Mouse (Mus musculus): ENCODE results near the gene Il22ra1. TPM values are rescaled to one million over a fixed set of nuclear protein-coding genes. Genes with fewer than 3 reads are reported as not detected.
"Not testable (repeated sequence)": the region's sequence is repeated elsewhere in the genome, so short reads cannot be mapped to it uniquely, and the experiment has no call there.

Il22ra1 gene
- polyA plus RNA-seq, 1 experiment from 2014 or later, result not detected

DNA sequence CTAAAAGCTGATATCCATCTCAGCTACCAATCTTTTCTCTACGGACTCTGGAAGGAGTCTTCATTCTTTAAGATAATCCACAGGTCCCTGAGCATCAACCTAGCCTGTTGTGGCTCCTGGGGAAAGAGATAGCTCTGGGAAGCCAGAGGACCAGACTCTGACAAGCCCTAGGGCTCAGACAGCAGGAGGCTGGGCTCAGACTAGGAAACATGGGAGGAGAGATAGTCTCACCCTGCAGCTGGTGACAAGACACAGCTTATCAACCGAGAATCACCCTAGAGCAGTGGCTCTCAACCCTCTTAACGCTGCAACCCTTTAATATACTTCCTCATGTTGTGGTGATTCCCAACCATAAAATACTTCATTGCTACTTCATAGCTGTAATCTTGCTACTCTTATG, 17.6 kb upstream of the Il22ra1 start:
- DNase-seq (ENCODE audit: low spot score) (no peak), ATAC-seq (replicated peaks; ENCODE audit: insufficient number of reproducible peaks, low FRiP score, low TSS enrichment, low read depth) (no peak)
- no peak overlapping the region for H3K4me2 ChIP-seq (ENCODE audit: low read depth, low read length)
- H3K27ac ChIP-seq (replicated peaks; ENCODE audit: low read depth, low read length), result no peak overlapping the region
- no peak overlapping the region for H3K9ac ChIP-seq (replicated peaks; ENCODE audit: low read length)
- WGBS, result 79% methylated on average over 3 of the region's 3 CpGs
- H3K4me3 ChIP-seq (ENCODE audit: low read depth, low read length), result no peak overlapping the region
- no peaks in the 10 kb centered on the region for H3K4me1 ChIP-seq (ENCODE audit: control insufficient read depth, insufficient read depth, low read length)
- H3K9me3 ChIP-seq (replicated peaks; ENCODE audit: control insufficient read depth, low read length), result no peaks in the 10 kb centered on the region
- no peaks in the 10 kb centered on the region for H3K27me3 ChIP-seq (ENCODE audit: control insufficient read depth, insufficient read depth, low read length)
- no peaks in the 10 kb centered on the region for H3K36me3 ChIP-seq (replicated peaks; ENCODE audit: control insufficient read depth, insufficient read depth, low read depth, low read length)

DNA sequence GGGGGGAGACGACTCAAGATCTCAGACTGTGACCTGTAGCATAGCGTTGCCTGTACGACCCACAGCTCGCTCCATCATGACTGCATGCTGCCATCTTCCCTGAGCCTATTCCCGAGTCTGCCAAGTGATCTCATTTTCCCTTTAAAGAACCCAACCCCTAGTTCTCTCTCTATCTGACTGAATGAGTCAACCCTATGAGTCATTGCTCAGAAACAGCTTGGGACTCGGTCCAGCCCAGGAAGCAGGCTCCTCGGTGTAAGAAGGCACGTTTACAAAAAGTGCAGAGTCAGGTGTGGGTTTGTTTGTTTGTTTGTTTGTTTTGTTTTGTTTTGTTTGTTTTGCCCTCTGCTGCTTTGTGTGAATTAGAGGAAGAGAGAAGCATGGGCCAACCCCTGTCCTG, 13.2 kb upstream of the Il22ra1 start:
- H3K36me3 ChIP-seq (replicated peaks; ENCODE audit: control insufficient read depth, insufficient read depth, low read depth, low read length), result no peaks in the 10 kb centered on the region
- no peak overlapping the region for H3K4me3 ChIP-seq (ENCODE audit: low read depth, low read length)
- no peaks in the 10 kb centered on the region for H3K4me1 ChIP-seq (ENCODE audit: control insufficient read depth, insufficient read depth, low read length)
- no peaks in the 10 kb centered on the region for H3K27me3 ChIP-seq (ENCODE audit: control insufficient read depth, insufficient read depth, low read length)
- DNase-seq (ENCODE audit: low spot score) (no peak), ATAC-seq (replicated peaks; ENCODE audit: insufficient number of reproducible peaks, low FRiP score, low TSS enrichment, low read depth) (no peak)
- no peaks in the 10 kb centered on the region for H3K9me3 ChIP-seq (replicated peaks; ENCODE audit: control insufficient read depth, low read length)
- no peak overlapping the region for H3K27ac ChIP-seq (replicated peaks; ENCODE audit: low read depth, low read length)
- no peak overlapping the region for H3K9ac ChIP-seq (replicated peaks; ENCODE audit: low read length)
- H3K4me2 ChIP-seq (ENCODE audit: low read depth, low read length), result no peak overlapping the region
- 84% methylated on average over 8 of the region's 8 CpGs for WGBS

DNA sequence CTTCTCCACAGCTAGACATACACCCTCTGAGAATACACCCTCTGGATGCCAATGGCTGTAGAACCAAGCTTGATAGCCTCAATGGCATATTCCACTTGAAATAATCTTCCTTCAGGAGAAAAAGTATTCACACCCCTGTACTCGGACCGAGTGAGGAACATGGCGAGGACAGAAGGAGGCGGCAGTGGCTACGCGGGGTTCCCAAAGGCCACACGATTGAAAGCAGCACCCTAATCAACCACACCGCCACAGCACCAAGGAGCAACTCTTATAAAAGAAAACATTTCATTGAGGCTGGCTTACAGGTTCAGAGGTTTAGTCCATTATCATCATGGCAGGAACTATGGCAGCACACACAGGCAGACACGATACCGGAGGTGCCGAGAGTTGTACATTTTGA, 11.5 kb upstream of the Il22ra1 start:
- not testable (repeated sequence) for H3K9ac ChIP-seq (replicated peaks; ENCODE audit: low read length); H3K4me3 ChIP-seq (ENCODE audit: low read depth, low read length); ATAC-seq (replicated peaks; ENCODE audit: insufficient number of reproducible peaks, low FRiP score, low TSS enrichment, low read depth); DNase-seq (ENCODE audit: low spot score); H3K27ac ChIP-seq (replicated peaks; ENCODE audit: low read depth, low read length); H3K4me2 ChIP-seq (ENCODE audit: low read depth, low read length); H3K9me3 ChIP-seq (replicated peaks; ENCODE audit: control insufficient read depth, low read length); H3K36me3 ChIP-seq (replicated peaks; ENCODE audit: control insufficient read depth, insufficient read depth, low read depth, low read length); H3K27me3 ChIP-seq (ENCODE audit: control insufficient read depth, insufficient read depth, low read length); H3K4me1 ChIP-seq (ENCODE audit: control insufficient read depth, insufficient read depth, low read length)
- WGBS, result 97% methylated on average over 11 of the region's 11 CpGs

DNA sequence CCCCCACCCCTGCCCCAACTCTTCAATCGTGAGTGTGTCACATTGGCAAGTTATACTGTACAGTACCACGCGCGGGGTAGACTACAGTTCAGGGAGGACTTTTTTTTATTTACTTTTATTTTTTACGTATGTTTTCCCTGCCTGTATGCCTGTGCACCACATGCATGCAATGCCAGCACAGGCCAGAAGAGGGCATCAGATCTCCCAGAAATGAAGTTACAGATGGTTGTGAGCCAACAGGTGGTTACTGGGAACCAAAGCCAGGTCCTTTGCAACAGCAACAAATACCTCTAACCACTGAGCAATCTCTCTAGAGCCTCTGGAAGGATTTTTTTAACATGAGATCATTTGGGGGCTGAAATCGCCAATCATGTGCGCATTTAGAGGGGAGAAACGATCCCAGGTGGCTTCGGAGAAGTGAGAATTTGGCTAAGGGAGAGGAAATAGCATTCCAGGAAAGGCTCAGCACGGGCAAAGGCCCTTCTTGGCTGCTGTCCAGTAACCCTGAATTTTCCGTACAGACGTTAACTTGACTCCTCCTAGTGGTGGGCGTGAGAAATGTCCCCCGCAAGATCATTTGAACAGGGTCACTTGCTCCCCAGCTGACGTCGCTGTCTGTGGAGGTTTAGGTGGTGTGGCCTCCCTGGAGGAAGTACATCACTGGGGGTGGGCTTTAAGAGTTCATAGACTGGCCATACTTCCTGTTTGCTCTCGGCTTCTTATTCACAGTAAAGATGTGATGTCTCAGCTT, 5.3 kb upstream of the Il22ra1 start:
- Histone ChIP-seq H3K4me1 (ENCODE audit: control insufficient read depth, insufficient read depth, low read length) (no peaks in the 10 kb centered on the region), H3K9me3 (replicated peaks; ENCODE audit: control insufficient read depth, low read length) (no peaks in the 10 kb centered on the region), H3K27ac (replicated peaks; ENCODE audit: low read depth, low read length) (no peak overlapping the region), H3K36me3 (replicated peaks; ENCODE audit: control insufficient read depth, insufficient read depth, low read depth, low read length) (no peaks in the 10 kb centered on the region), H3K27me3 (ENCODE audit: control insufficient read depth, insufficient read depth, low read length) (no peaks in the 10 kb centered on the region), H3K4me3 (ENCODE audit: low read depth, low read length) (no peak overlapping the region), H3K4me2 (ENCODE audit: low read depth, low read length) (no peak overlapping the region), H3K9ac (replicated peaks; ENCODE audit: low read length) (no peak overlapping the region)
- 77% methylated on average over 17 of the region's 17 CpGs for WGBS
- ATAC-seq (replicated peaks; ENCODE audit: insufficient number of reproducible peaks, low FRiP score, low TSS enrichment, low read depth) (no peak), DNase-seq (ENCODE audit: low spot score) (no peak)

DNA sequence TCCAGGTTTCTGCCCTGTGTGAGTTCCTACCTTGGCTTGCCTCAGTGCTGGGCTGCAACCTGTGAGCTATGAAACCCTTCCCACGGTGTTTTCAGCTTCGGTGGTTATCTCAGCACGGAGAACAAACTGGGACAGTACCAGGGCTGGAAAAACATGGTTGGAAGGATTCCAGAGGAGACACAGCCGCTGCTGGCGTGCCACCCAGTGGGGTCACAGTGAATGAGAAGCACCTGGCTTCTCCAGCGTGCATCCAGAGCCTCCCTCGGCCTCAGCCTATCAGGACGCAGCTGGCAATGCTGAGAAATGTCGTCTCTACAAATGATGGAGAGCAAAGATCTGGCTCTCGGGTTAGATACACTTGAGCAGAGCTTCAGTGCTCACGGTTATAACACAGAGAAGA, 1.6 kb upstream of the Il22ra1 start:
- Histone ChIP-seq H3K9me3 (replicated peaks; ENCODE audit: control insufficient read depth, low read length) (no peaks in the 10 kb centered on the region), H3K27me3 (ENCODE audit: control insufficient read depth, insufficient read depth, low read length) (no peaks in the 10 kb centered on the region), H3K9ac (replicated peaks; ENCODE audit: low read length) (no peak overlapping the region), H3K27ac (replicated peaks; ENCODE audit: low read depth, low read length) (no peak overlapping the region), H3K4me3 (ENCODE audit: low read depth, low read length) (no peak overlapping the region), H3K36me3 (replicated peaks; ENCODE audit: control insufficient read depth, insufficient read depth, low read depth, low read length) (no peaks in the 10 kb centered on the region), H3K4me1 (ENCODE audit: control insufficient read depth, insufficient read depth, low read length) (no peaks in the 10 kb centered on the region), H3K4me2 (ENCODE audit: low read depth, low read length) (no peak overlapping the region)
- DNase-seq (ENCODE audit: low spot score) (no peak), ATAC-seq (replicated peaks; ENCODE audit: insufficient number of reproducible peaks, low FRiP score, low TSS enrichment, low read depth) (no peak)
- 75% methylated on average over 11 of the region's 11 CpGs for WGBS

DNA sequence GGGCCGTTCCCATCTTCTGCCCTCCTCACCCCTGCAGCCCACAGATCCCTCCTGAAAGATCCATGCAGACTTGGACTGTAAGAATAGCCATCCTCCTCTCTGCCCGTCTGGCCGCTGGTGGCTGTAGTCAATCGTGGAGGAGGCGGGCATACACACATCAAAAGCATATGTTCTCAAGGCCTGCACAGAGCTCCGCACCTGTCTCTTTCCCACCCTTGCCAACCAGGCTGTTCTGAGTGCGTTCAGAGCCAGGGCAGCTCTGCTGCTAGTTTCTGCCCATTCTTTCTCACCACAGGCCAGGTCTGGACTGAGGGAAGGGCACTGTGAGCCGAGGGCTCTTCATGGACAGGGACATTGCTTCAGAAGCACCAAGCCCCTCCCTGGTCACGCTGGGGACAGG, 2.2 kb downstream of the Il22ra1 start:
- H3K27ac ChIP-seq (replicated peaks; ENCODE audit: low read depth, low read length), result no peak overlapping the region
- no peaks in the 10 kb centered on the region for H3K27me3 ChIP-seq (ENCODE audit: control insufficient read depth, insufficient read depth, low read length)
- no peak overlapping the region for H3K4me2 ChIP-seq (ENCODE audit: low read depth, low read length)
- no peaks in the 10 kb centered on the region for H3K36me3 ChIP-seq (replicated peaks; ENCODE audit: control insufficient read depth, insufficient read depth, low read depth, low read length)
- H3K4me3 ChIP-seq (ENCODE audit: low read depth, low read length), result no peak overlapping the region
- DNase-seq (ENCODE audit: low spot score) (no peak), ATAC-seq (replicated peaks; ENCODE audit: insufficient number of reproducible peaks, low FRiP score, low TSS enrichment, low read depth) (no peak)
- H3K9ac ChIP-seq (replicated peaks; ENCODE audit: low read length), result no peak overlapping the region
- H3K9me3 ChIP-seq (replicated peaks; ENCODE audit: control insufficient read depth, low read length), result no peaks in the 10 kb centered on the region
- H3K4me1 ChIP-seq (ENCODE audit: control insufficient read depth, insufficient read depth, low read length), result no peaks in the 10 kb centered on the region
- WGBS, result 81% methylated on average over 9 of the region's 9 CpGs

DNA sequence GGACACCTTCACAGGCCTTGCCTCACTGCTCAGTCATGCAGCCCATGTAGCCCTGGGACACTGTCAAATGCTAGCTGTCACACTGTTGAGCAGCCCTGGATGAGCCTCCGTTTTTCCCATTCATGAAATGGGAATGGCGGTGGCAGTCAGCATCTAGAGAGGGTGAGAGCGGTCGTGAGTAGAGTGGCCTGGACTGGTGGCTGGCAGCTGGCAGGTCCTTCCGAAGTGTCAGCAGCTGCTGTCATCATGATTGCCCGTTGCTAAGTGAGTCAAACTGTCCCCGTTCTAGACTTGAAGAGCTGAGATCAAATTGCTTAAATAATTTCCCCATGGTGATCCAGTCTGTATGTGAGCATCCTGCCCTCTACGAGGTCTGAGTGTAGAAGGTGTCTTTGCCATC, 3.0 kb downstream of the Il22ra1 start:
- no peak overlapping the region for H3K4me2 ChIP-seq (ENCODE audit: low read depth, low read length)
- no peak for DNase-seq (ENCODE audit: low spot score)
- H3K9ac ChIP-seq (replicated peaks; ENCODE audit: low read length), result no peak overlapping the region
- no peaks in the 10 kb centered on the region for H3K27me3 ChIP-seq (ENCODE audit: control insufficient read depth, insufficient read depth, low read length)
- 76% methylated on average over 8 of the region's 8 CpGs for whole genome bisulfite sequencing
- no peaks in the 10 kb centered on the region for H3K36me3 ChIP-seq (replicated peaks; ENCODE audit: control insufficient read depth, insufficient read depth, low read depth, low read length)
- H3K4me1 ChIP-seq (ENCODE audit: control insufficient read depth, insufficient read depth, low read length), result no peaks in the 10 kb centered on the region
- no peak overlapping the region for H3K4me3 ChIP-seq (ENCODE audit: low read depth, low read length)
- ATAC-seq (replicated peaks; ENCODE audit: insufficient number of reproducible peaks, low FRiP score, low TSS enrichment, low read depth), result no peak
- H3K27ac ChIP-seq (replicated peaks; ENCODE audit: low read depth, low read length), result no peak overlapping the region
- H3K9me3 ChIP-seq (replicated peaks; ENCODE audit: control insufficient read depth, low read length), result no peaks in the 10 kb centered on the region

DNA sequence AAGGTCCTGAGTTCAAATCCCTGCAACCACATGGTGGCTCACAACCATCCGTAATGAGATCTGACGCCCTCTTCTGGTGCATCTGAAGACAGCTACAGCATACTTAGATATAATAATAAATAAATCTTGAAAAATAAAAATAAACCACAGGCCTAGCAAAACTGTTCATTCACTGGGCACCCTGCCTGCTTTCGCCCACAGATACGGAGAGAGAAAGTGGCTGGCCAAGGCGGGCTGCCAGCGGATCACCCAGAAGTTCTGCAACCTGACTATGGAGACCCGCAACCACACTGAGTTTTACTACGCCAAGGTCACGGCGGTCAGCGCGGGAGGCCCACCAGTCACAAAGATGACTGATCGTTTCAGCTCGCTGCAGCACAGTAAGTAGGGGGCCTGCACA, 5.9 kb downstream of the Il22ra1 start:
- no peaks in the 10 kb centered on the region for H3K36me3 ChIP-seq (replicated peaks; ENCODE audit: control insufficient read depth, insufficient read depth, low read depth, low read length)
- DNase-seq (ENCODE audit: low spot score) (no peak), ATAC-seq (replicated peaks; ENCODE audit: insufficient number of reproducible peaks, low FRiP score, low TSS enrichment, low read depth) (no peak)
- no peak overlapping the region for H3K4me2 ChIP-seq (ENCODE audit: low read depth, low read length)
- no peaks in the 10 kb centered on the region for H3K27me3 ChIP-seq (ENCODE audit: control insufficient read depth, insufficient read depth, low read length)
- no peak overlapping the region for H3K27ac ChIP-seq (replicated peaks; ENCODE audit: low read depth, low read length)
- no peaks in the 10 kb centered on the region for H3K9me3 ChIP-seq (replicated peaks; ENCODE audit: control insufficient read depth, low read length)
- H3K9ac ChIP-seq (replicated peaks; ENCODE audit: low read length), result no peak overlapping the region
- 96% methylated on average over 14 of the region's 14 CpGs for WGBS
- no peak overlapping the region for H3K4me3 ChIP-seq (ENCODE audit: low read depth, low read length)
- H3K4me1 ChIP-seq (ENCODE audit: control insufficient read depth, insufficient read depth, low read length), result no peaks in the 10 kb centered on the region

Measured in embryonic facial prominence, embryonic 11.5 days (tissue).